12 mouse cellular contexts compared by ENCODE assay signal in the genomic region with DNA sequence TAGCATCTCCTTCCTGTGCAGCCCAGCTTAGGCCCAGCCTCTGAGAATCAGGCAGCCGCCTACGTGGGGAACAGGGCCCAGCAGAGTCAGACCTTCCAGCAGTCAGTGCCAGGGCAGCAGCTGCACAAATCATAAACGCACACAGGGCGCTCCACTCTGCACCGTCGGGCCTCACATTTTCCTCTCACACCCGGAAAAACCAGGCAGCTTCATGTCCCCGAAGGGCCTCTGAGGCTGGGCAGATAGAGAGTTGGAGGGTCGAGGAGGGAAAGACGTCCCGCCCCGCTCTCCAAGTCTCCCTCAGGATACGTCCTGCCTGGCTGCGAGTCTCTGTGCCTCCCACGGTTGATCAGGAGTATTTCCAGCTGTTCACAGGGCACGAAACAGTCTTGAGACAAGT. TPM values are rescaled to one million over a fixed set of nuclear protein-coding genes. Genes with fewer than 3 reads are reported as not detected.
DNase-seq lines count a peak whose midpoint lies in the region; ATAC-seq and TF ChIP-seq lines count a peak whose summit lies in the region.
"Had no signal": no experiment of that assay in that cellular context is flagged by ENCODE, and none has a peak within 500 bp of the region (broad histone marks: within the 10 kb centered on the region; RNA-seq: fewer than 3 reads in every experiment).

No protein-coding gene starts in this region.

- H3K9ac ChIP-seq in kidney, postnatal 0 days (ENCODE audit: low read depth, low read length): no peak overlapping the region
- H3K9ac ChIP-seq in embryonic facial prominence, embryonic 14.5 days (ENCODE audit: low read depth, low read length): 0 out of 2 replicates have a peak overlapping the region, but pooled peaks have one; percentile 2
- no peak overlapping the region for H3K9ac ChIP-seq in heart, embryonic 15.5 days
- H3K9ac ChIP-seq in midbrain, embryonic 13.5 days (replicated peaks): no peak overlapping the region
- H3K9ac ChIP-seq: liver, embryonic 15.5 days had no signal

- WGBS in kidney, postnatal 0 days: 26% methylated on average over 16 of the region's 16 CpGs
- 49% methylated on average over 15 of the region's 16 CpGs for whole genome bisulfite sequencing in embryonic facial prominence, embryonic 14.5 days
- WGBS in heart, embryonic 15.5 days: 56% methylated on average over 16 of the region's 16 CpGs
- 83% methylated on average over 16 of the region's 16 CpGs for WGBS in midbrain, embryonic 13.5 days

- no peaks in the 10 kb centered on the region for H3K27me3 ChIP-seq in kidney, postnatal 0 days (ENCODE audit: insufficient read depth, low read length)
- no peaks in the 10 kb centered on the region for H3K27me3 ChIP-seq in embryonic facial prominence, embryonic 14.5 days (replicated peaks; ENCODE audit: control insufficient read depth, insufficient read depth, low read length)
- H3K27me3 ChIP-seq in heart, embryonic 15.5 days: no peaks in the 10 kb centered on the region
- no peaks in the 10 kb centered on the region for H3K27me3 ChIP-seq in midbrain, embryonic 13.5 days
- H3K27me3 ChIP-seq: liver, embryonic 15.5 days had no signal

- no peak overlapping the region for H3K4me2 ChIP-seq in kidney, postnatal 0 days (ENCODE audit: low read length)
- no peak overlapping the region for H3K4me2 ChIP-seq in embryonic facial prominence, embryonic 14.5 days (ENCODE audit: low read depth, low read length)
- no peak overlapping the region for H3K4me2 ChIP-seq in heart, embryonic 15.5 days
- no peak overlapping the region for H3K4me2 ChIP-seq in midbrain, embryonic 13.5 days (replicated peaks)
- H3K4me2 ChIP-seq: liver, embryonic 15.5 days had no signal

- no peak for TF ChIP-seq CTCF in kidney, postnatal 0 days (IDR thresholded peaks at IDR 0.05; ENCODE audit: low read depth)

- H3K36me3 ChIP-seq in kidney, postnatal 0 days (ENCODE audit: insufficient read depth, low read length): no peaks in the 10 kb centered on the region
- peaks cover 3% of the 10 kb centered on the region; the same call in 1 of the 2 replicates for H3K36me3 ChIP-seq in embryonic facial prominence, embryonic 14.5 days (ENCODE audit: control insufficient read depth, insufficient read depth, low read length)
- H3K36me3 ChIP-seq in heart, embryonic 15.5 days: no peaks in the 10 kb centered on the region; the same call in 1 of the 2 replicates
- no peaks in the 10 kb centered on the region for H3K36me3 ChIP-seq in midbrain, embryonic 13.5 days

- peaks cover 9% of the 10 kb centered on the region for H3K4me1 ChIP-seq in kidney, postnatal 0 days (replicated peaks; ENCODE audit: insufficient read depth, low read length)
- H3K4me1 ChIP-seq in embryonic facial prominence, embryonic 14.5 days (ENCODE audit: control insufficient read depth, insufficient read depth, low read length): no peaks in the 10 kb centered on the region
- peaks cover 34% of the 10 kb centered on the region for H3K4me1 ChIP-seq in heart, embryonic 15.5 days (replicated peaks)
- H3K4me1 ChIP-seq in midbrain, embryonic 13.5 days (replicated peaks): no peaks in the 10 kb centered on the region

- H3K27ac ChIP-seq in kidney, postnatal 0 days: peak overlapping the region; percentile 71
- H3K27ac ChIP-seq in embryonic facial prominence, embryonic 14.5 days (replicated peaks; ENCODE audit: low read depth, low read length): no peak overlapping the region; the same call in 1 of the 2 replicates
- peak overlapping the region; percentile 64 for H3K27ac ChIP-seq in heart, embryonic 15.5 days
- no peak overlapping the region for H3K27ac ChIP-seq in midbrain, embryonic 13.5 days
- H3K27ac ChIP-seq: liver, embryonic 15.5 days had no signal

- H3K4me3 ChIP-seq in kidney, postnatal 0 days (replicated peaks; ENCODE audit: low read depth, low read length): no peak overlapping the region
- no peak overlapping the region for H3K4me3 ChIP-seq in embryonic facial prominence, embryonic 14.5 days (ENCODE audit: low read depth, low read length)
- no peak overlapping the region for H3K4me3 ChIP-seq in heart, embryonic 15.5 days
- no peak overlapping the region for H3K4me3 ChIP-seq in midbrain, embryonic 13.5 days (replicated peaks)
- H3K4me3 ChIP-seq: liver, embryonic 15.5 days had no signal

- H3K9me3 ChIP-seq in kidney, postnatal 0 days (replicated peaks; ENCODE audit: low read length): no peaks in the 10 kb centered on the region
- H3K9me3 ChIP-seq in embryonic facial prominence, embryonic 14.5 days (ENCODE audit: control insufficient read depth, low read length): no peaks in the 10 kb centered on the region
- no peaks in the 10 kb centered on the region for H3K9me3 ChIP-seq in heart, embryonic 15.5 days (replicated peaks)
- no peaks in the 10 kb centered on the region for H3K9me3 ChIP-seq in midbrain, embryonic 13.5 days
- H3K9me3 ChIP-seq: liver, embryonic 15.5 days had no signal

- DNase-seq in kidney, postnatal 0 days (ENCODE audit: low spot score): peak; percentile 84
- no peak for DNase-seq in kidney, postnatal 36 days
- peak; percentile 25 for DNase-seq in embryonic facial prominence, embryonic 14.5 days (ENCODE audit: low spot score)
- peak; percentile 75 for DNase-seq in lung, postnatal 10 days
- DNase-seq in cerebellum, postnatal 4 days (ENCODE audit: low spot score in 2 of 2): no peak
- no peak for DNase-seq in left cerebral cortex, adult 18-20 months (ENCODE audit: low spot score in 2 of 2)
- DNase-seq: cerebellum, adult 8-10 months had no signal

- peak; percentile 46 for ATAC-seq in kidney, postnatal 0 days (replicated peaks; ENCODE audit: low FRiP score, low read depth)
- peak; percentile 66; the same call in 1 of the 2 replicates for ATAC-seq in embryonic facial prominence, embryonic 14.5 days (ENCODE audit: low read depth)
- peak; percentile 42 for ATAC-seq in heart, embryonic 15.5 days (replicated peaks; ENCODE audit: insufficient number of reproducible peaks, insufficient read depth, low FRiP score, low read depth)
- no peak for ATAC-seq in midbrain, embryonic 13.5 days
- ATAC-seq: activated CD4-positive, CD25-positive, alpha-beta regulatory T cell, adult 4 months had no signal

RNA-seq across cellular contexts. Expression of a gene that starts 35.6 kb away (rescaled TPM):
- 44.5 and 45.6 TPM in 2 replicates for polyA plus RNA-seq in kidney, postnatal 0 days (2015; fragmentation: Nextera tagmentation; extraction: Ambion mirVana)
- 49.0 and 49.2 TPM in 2 replicates for polyA plus RNA-seq in embryonic facial prominence, embryonic 14.5 days (2014; fragmentation: Nextera tagmentation; extraction: Ambion mirVana)
- polyA plus RNA-seq in heart, embryonic 15.5 days (2015; fragmentation: Nextera tagmentation; extraction: Ambion mirVana): 23.0 and 25.6 TPM in 2 replicates
- 73.0 and 80.7 TPM in 2 replicates for polyA plus RNA-seq in midbrain, embryonic 13.5 days (2015; fragmentation: Nextera tagmentation; extraction: Ambion mirVana)
- total RNA-seq in left cerebral cortex, adult 18-20 months (2021): 10 to 100 TPM; 25.4 to 28.7 TPM

RNA-seq across cellular contexts. Expression of a gene that starts 35.7 kb away (rescaled TPM):
- polyA plus RNA-seq in kidney, postnatal 0 days (2015; fragmentation: Nextera tagmentation; extraction: Ambion mirVana): 44.0 and 44.5 TPM in 2 replicates
- polyA plus RNA-seq in embryonic facial prominence, embryonic 14.5 days (2014; fragmentation: Nextera tagmentation; extraction: Ambion mirVana): 40.0 and 40.1 TPM in 2 replicates
- 37.0 and 44.4 TPM in 2 replicates for polyA plus RNA-seq in heart, embryonic 15.5 days (2015; fragmentation: Nextera tagmentation; extraction: Ambion mirVana)
- 37.8 and 38.1 TPM in 2 replicates for polyA plus RNA-seq in midbrain, embryonic 13.5 days (2015; fragmentation: Nextera tagmentation; extraction: Ambion mirVana)
- total RNA-seq in left cerebral cortex, adult 18-20 months (2021): 10 to 100 TPM; 37.7 to 50.0 TPM

RNA-seq across cellular contexts. Expression of a gene that starts 39.6 kb away (rescaled TPM):
- 12.5 and 14.9 TPM in 2 replicates for polyA plus RNA-seq in kidney, postnatal 0 days (2015; fragmentation: Nextera tagmentation; extraction: Ambion mirVana)
- polyA plus RNA-seq in embryonic facial prominence, embryonic 14.5 days (2014; fragmentation: Nextera tagmentation; extraction: Ambion mirVana): 18.7 and 22.7 TPM in 2 replicates
- polyA plus RNA-seq in heart, embryonic 15.5 days (2015; fragmentation: Nextera tagmentation; extraction: Ambion mirVana): 11.5 and 13.9 TPM in 2 replicates
- polyA plus RNA-seq in midbrain, embryonic 13.5 days (2015; fragmentation: Nextera tagmentation; extraction: Ambion mirVana): 1.6 and 2.9 TPM in 2 replicates
- 1 to 10 TPM; 5.2 to 5.5 TPM for total RNA-seq in left cerebral cortex, adult 18-20 months (2021)

RNA-seq across cellular contexts. Expression of a gene that starts 51.0 kb away (rescaled TPM):
- polyA plus RNA-seq in kidney, postnatal 0 days (2015; fragmentation: Nextera tagmentation; extraction: Ambion mirVana): 0.67 and 1.0 TPM in 2 replicates
- polyA plus RNA-seq in embryonic facial prominence, embryonic 14.5 days (2014; fragmentation: Nextera tagmentation; extraction: Ambion mirVana): 3.1 and 4.2 TPM in 2 replicates
- polyA plus RNA-seq in heart, embryonic 15.5 days (2015; fragmentation: Nextera tagmentation; extraction: Ambion mirVana): 2.0 and 2.5 TPM in 2 replicates
- not detected in 2 replicates for polyA plus RNA-seq in midbrain, embryonic 13.5 days (2015; fragmentation: Nextera tagmentation; extraction: Ambion mirVana)
- total RNA-seq in left cerebral cortex, adult 18-20 months (2021): under 1 TPM; 0.51 to 0.61 TPM
- polyA plus RNA-seq: neural tube, embryonic 11.5 days had no signal

RNA-seq across cellular contexts. Expression of a gene that starts 56.3 kb away (rescaled TPM):
- polyA plus RNA-seq in kidney, postnatal 0 days (2015; fragmentation: Nextera tagmentation; extraction: Ambion mirVana): 21.2 and 24.7 TPM in 2 replicates
- 32.9 and 33.7 TPM in 2 replicates for polyA plus RNA-seq in embryonic facial prominence, embryonic 14.5 days (2014; fragmentation: Nextera tagmentation; extraction: Ambion mirVana)
- polyA plus RNA-seq in heart, embryonic 15.5 days (2015; fragmentation: Nextera tagmentation; extraction: Ambion mirVana): 24.5 and 28.4 TPM in 2 replicates
- 13.8 and 14.1 TPM in 2 replicates for polyA plus RNA-seq in midbrain, embryonic 13.5 days (2015; fragmentation: Nextera tagmentation; extraction: Ambion mirVana)
- total RNA-seq in left cerebral cortex, adult 18-20 months (2021): 1 to 10 TPM; 2.9 to 3.9 TPM

Comparison
In these comparisons a context has a peak if more than half of its experiments do, and no peak if none do; other contexts are left out.
1. DNase-seq: peak in kidney, postnatal 0 days (single experiment), embryonic facial prominence, embryonic 14.5 days (single experiment) and lung, postnatal 10 days (single experiment); none in kidney, postnatal 36 days (0 of 2), cerebellum, postnatal 4 days (0 of 2) and left cerebral cortex, adult 18-20 months (0 of 2).
2. H3K27ac ChIP-seq: peak in kidney, postnatal 0 days (single experiment) and heart, embryonic 15.5 days (single experiment); none in embryonic facial prominence, embryonic 14.5 days (single experiment) and midbrain, embryonic 13.5 days (single experiment).